Mouse (Mus musculus) embryonic facial prominence, embryonic 14.5 days (tissue): ENCODE measurements around the gene Tlr3. TPM values are rescaled to one million over a fixed set of nuclear protein-coding genes. Genes with fewer than 3 reads are reported as not detected.

Experiments used
- ATAC-seq: fragments of 200-750 bp; cut with Nextera tagmentation; 2 replicates; pipeline ENCODE4 v1.8.0; 2017; ENCODE audit warnings: low read depth, moderate number of reproducible peaks, moderate TSS enrichment
- DNase-seq: peaks from one replicate; pipeline ENCODE4 v3.0.0-alpha.2; 2015; ENCODE audit warnings: low spot score
- H3K27ac ChIP-seq: fragments of 300-500 bp; sonication (generic); replicated peaks from 2 replicates; pipeline ENCODE4 v1.5.1; 2014; ENCODE audit warnings: low read depth, mild to moderate bottlenecking, low read length, moderate library complexity
- H3K27me3 ChIP-seq: fragments of 300-500 bp; sonication (generic); replicated peaks from 2 replicates; pipeline ENCODE4 v1.6.1; 2014; ENCODE audit warnings: low read length; ENCODE audit not compliant: control insufficient read depth, insufficient read depth
- H3K36me3 ChIP-seq: fragments of 300-500 bp; sonication (generic); 2 replicates; pipeline ENCODE4 v1.6.1; 2014; ENCODE audit warnings: low read length, mixed read lengths; ENCODE audit not compliant: control insufficient read depth, insufficient read depth
- H3K4me1 ChIP-seq: fragments of 300-500 bp; sonication (generic); 2 replicates; pipeline ENCODE4 v1.6.1; 2014; ENCODE audit warnings: antibody characterized with exemption, low read length; ENCODE audit not compliant: control insufficient read depth, insufficient read depth
- H3K4me2 ChIP-seq: fragments of 300-500 bp; sonication (generic); 2 replicates; pipeline ENCODE4 v1.6.1; 2014; ENCODE audit warnings: low read depth, mild to moderate bottlenecking, low read length, moderate library complexity, mixed read lengths
- H3K4me3 ChIP-seq: fragments of 300-500 bp; sonication (generic); 2 replicates; pipeline ENCODE4 v1.5.1; 2014; ENCODE audit warnings: low read depth, mild to moderate bottlenecking, low read length
- H3K9ac ChIP-seq: fragments of 300-500 bp; sonication (generic); 2 replicates; pipeline ENCODE4 v1.6.1; 2014; ENCODE audit warnings: low read depth, mild to moderate bottlenecking, low read length, moderate library complexity, mixed read lengths
- H3K9me3 ChIP-seq: fragments of 300-500 bp; sonication (generic); 2 replicates; pipeline ENCODE4 v1.6.1; 2016; ENCODE audit warnings: low read length; ENCODE audit not compliant: control insufficient read depth
- WGBS: fragments of 180-500 bp; shearing (Covaris S2); extraction: QIAGEN DNeasy Blood & Tissue Kit; methylation state at CpG from one replicate; pipeline ENCODE4 v1.1.7; 2014; 5-methylcytosine and 5-hydroxymethylcytosine counted together
- polyA plus RNA-seq: library from polyadenylated mRNA; unstranded; fragments of >200 nt; fragmentation: Nextera tagmentation; extraction: Ambion mirVana; gene quantifications from 2 replicates; pipeline ENCODE4 v1.2.1, GENCODE M21; 2014

The Tlr3 gene
- 2.1 and 2.6 TPM in 2 replicates for polyA plus RNA-seq

DNA sequence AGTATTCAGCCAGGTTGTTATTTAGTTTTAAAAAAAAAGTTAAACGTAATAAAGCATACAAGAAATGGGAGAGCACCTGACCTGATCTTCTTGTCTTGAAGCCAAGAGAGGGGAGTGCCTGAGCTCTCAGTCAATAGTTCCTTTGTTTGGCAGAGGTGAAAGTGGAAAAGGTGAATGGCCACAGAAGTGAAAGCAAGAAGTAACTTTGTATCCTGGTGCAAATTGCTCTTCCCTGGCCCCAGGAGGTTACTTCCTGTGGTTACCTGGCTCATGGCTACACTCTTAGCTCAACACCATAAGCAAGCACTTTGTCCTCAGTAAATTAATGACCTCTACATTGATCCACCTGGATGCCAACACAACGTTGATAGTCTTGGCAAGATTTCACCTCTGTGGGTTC lies at the start of gene Tlr3:
Gene Tlr3 (minus strand): TSS at position 199 of the 400 bp plus-strand sequence.
- Histone ChIP-seq H3K4me3 (peak within 1 kb of the TSS; percentile 42), H3K27ac (peak within 1 kb of the TSS; percentile 63), H3K36me3 (no peaks in the 10 kb centered on the region), H3K4me2 (peak within 1 kb of the TSS; percentile 57), H3K27me3 (no peaks in the 10 kb centered on the region), H3K4me1 (peaks cover 8% of the 10 kb centered on the region; the same call in 1 of the 2 replicates), H3K9me3 (no peaks in the 10 kb centered on the region), H3K9ac (peak within 1 kb of the TSS; percentile 55)
- 52% methylated on average over 2 of the region's 2 CpGs for WGBS
- DNase-seq (peak; percentile 25), ATAC-seq (no peak)

DNA sequence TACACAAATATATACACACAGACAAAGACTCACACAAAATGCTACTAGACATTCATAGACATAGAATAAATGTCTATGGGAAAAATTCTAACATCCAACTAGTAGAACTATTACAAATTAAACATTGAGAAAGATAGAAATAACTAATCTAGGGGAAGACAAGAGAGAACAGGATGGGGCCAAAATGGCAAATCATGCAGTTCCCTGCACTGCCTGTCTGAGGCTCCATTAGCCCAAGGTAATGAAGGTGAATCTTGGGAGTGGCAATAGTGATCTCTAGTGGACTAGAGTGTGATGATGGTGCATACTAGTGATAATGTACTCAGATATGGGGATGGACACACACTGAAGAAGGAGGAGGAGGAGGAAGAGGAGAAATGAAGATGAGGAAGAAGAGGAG lies 47.0 kb upstream of the Tlr3 start:
- DNase-seq: no peak
- ATAC-seq: no peak

DNA sequence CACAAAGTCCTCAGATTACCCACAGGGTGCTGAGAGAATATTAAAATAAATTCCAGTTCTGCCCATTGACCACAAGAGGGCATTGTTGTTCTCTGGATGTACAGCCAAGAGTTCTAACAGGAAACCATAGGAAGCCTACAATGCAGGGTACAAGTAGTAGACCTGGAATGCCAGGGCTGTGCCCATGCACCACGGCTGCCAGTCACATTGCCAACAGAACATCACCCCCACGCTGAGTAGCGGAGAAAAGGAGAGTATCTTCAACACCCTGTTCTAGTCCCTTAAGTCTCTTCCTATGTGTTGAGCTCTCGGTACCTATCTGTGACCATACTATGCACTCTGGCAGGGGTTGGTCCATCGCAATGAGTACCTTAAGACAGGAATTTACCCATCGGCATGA lies 43.5 kb upstream of the Tlr3 start:
- Histone ChIP-seq H3K4me1 (no peaks in the 10 kb centered on the region), H3K4me2 (no peak overlapping the region), H3K36me3 (no peaks in the 10 kb centered on the region), H3K4me3 (no peak overlapping the region), H3K9me3 (0 out of 2 replicates have a peak, but pooled peaks cover 3% of the 10 kb centered on the region), H3K27me3 (no peaks in the 10 kb centered on the region), H3K9ac (no peak overlapping the region), H3K27ac (no peak overlapping the region)
- DNase-seq (peak; percentile 88), ATAC-seq (peak; percentile 84)
- WGBS: 66% methylated on average over 6 of the region's 6 CpGs

More for the DNA sequence above, 47.0 kb upstream of the Tlr3 start:
- Histone ChIP-seq H3K27me3 (no peaks in the 10 kb centered on the region), H3K36me3 (no peaks in the 10 kb centered on the region), H3K9ac (no peak overlapping the region), H3K27ac (no peak overlapping the region), H3K9me3 (no peaks in the 10 kb centered on the region), H3K4me3 (no peak overlapping the region), H3K4me2 (no peak overlapping the region), H3K4me1 (no peaks in the 10 kb centered on the region)

DNA sequence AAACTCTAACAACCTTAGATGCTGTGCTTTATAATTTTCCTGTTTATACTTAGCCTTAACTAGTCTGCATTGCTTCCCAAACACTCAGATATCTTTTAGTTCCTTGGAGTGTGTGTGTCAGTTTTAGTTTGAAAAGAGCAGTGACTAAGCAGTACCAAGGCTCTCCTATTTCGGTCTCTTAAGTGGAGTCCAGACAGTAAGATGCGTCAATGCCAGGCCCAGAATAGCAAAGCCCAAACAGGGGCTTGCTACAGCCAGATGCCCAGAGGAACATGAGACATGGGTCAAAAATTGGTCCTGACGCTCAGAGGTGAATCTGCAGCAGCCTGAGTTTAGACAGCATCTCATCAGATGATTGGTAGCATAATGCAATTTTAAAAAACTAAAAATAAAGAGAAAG lies 41.2 kb upstream of the Tlr3 start:
- Histone ChIP-seq H3K27ac (no peak overlapping the region), H3K4me1 (no peaks in the 10 kb centered on the region), H3K27me3 (no peaks in the 10 kb centered on the region), H3K9me3 (0 out of 2 replicates have a peak, but pooled peaks cover 3% of the 10 kb centered on the region), H3K4me2 (no peak overlapping the region), H3K36me3 (no peaks in the 10 kb centered on the region), H3K4me3 (no peak overlapping the region), H3K9ac (no peak overlapping the region)
- WGBS: 73% methylated on average over 3 of the region's 3 CpGs
- no peak for DNase-seq
- ATAC-seq: no peak

DNA sequence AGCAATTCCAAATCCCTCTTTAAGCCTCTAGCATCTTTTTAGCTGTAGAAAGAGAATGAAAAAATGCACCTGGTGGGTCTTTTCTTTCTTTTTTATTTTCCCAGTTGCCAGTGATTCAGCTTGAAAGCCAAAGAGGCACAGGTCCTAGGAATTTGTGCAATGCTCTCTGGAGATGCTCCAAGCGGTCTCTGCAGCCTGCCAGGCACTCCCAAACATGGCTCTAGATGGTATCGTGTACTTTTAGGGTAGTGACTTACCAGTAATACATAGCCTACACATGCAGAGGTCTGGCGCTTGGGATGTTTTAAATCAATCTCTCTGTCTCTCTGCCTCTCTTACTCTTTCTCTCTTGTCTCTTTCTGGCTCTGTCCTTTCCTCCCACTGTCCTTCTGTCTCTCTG lies 38.0 kb upstream of the Tlr3 start:
- H3K36me3 ChIP-seq: no peaks in the 10 kb centered on the region
- no peak overlapping the region for H3K9ac ChIP-seq
- no peak for ATAC-seq
- 0 out of 2 replicates have a peak, but pooled peaks cover 3% of the 10 kb centered on the region for H3K9me3 ChIP-seq
- H3K4me1 ChIP-seq: no peaks in the 10 kb centered on the region
- 86% methylated on average over 3 of the region's 3 CpGs for WGBS
- no peak for DNase-seq
- H3K27ac ChIP-seq: no peak overlapping the region
- no peak overlapping the region for H3K4me2 ChIP-seq
- no peak overlapping the region for H3K4me3 ChIP-seq
- no peaks in the 10 kb centered on the region for H3K27me3 ChIP-seq

DNA sequence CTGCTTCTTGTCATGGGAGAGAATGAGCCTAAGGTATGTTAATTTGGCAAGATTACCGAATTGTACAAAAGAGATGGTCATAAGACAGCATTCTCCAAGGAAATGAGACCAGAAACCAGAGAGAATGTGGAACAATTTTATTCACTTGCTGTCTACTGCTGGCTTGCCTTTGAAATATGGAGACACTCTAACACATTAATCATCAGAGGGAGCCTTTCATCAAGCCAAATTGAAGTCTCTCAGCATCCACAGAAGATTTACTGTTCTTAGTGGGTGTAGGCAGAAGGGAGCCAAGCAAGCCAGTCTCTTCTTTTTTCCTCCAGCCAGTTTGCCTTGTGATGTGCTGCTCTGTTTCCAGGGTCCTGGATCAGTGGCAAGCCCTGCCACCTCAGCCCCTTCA lies 37.4 kb upstream of the Tlr3 start:
- WGBS: 57% methylated on average over 1 of the region's 1 CpGs
- H3K4me1 ChIP-seq: no peaks in the 10 kb centered on the region
- H3K4me2 ChIP-seq: no peak overlapping the region
- no peaks in the 10 kb centered on the region for H3K36me3 ChIP-seq
- no peak for ATAC-seq
- no peak overlapping the region for H3K9ac ChIP-seq
- H3K4me3 ChIP-seq: no peak overlapping the region
- H3K27ac ChIP-seq: no peak overlapping the region
- no peak for DNase-seq
- 0 out of 2 replicates have a peak, but pooled peaks cover 3% of the 10 kb centered on the region for H3K9me3 ChIP-seq
- no peaks in the 10 kb centered on the region for H3K27me3 ChIP-seq

DNA sequence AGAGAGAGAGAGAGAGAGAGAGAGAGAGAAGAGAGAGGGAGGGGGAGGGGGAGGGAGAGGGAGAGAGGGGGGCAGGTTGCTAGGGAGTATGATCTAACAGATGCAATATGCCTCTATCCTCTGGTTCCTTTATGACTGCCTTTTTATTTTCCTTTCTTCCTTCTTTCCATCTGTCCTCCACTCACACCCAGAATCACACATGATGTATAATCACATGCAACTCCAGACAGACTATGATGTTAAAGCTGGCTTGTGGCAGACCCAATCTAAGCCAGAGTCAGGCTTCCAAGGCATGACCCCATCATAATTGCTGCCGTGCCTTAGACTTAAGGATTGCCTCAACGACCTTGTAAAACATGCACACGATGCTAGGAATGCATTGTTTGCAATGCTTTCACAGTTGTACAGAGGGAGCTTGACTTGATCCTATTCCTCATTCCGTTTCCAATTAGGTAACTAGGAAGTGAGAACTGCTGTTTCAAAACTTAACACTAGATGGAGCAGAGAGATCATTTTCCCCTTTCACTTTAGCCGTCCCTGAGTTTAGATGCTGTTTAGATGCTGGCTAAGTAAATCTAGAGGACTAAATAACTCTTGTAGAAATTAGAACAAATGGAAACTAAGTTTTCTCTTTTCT lies 28.1 kb upstream of the Tlr3 start:
- H3K9me3 ChIP-seq: no peaks in the 10 kb centered on the region
- no peak for ATAC-seq
- H3K36me3 ChIP-seq: no peaks in the 10 kb centered on the region
- no peaks in the 10 kb centered on the region for H3K4me1 ChIP-seq
- no peak overlapping the region for H3K4me2 ChIP-seq
- H3K27ac ChIP-seq: no peak overlapping the region
- 2% methylated on average over 5 of the region's 5 CpGs for WGBS
- H3K27me3 ChIP-seq: no peaks in the 10 kb centered on the region
- peak; percentile 63 for DNase-seq
- no peak overlapping the region for H3K4me3 ChIP-seq
- H3K9ac ChIP-seq: no peak overlapping the region

DNA sequence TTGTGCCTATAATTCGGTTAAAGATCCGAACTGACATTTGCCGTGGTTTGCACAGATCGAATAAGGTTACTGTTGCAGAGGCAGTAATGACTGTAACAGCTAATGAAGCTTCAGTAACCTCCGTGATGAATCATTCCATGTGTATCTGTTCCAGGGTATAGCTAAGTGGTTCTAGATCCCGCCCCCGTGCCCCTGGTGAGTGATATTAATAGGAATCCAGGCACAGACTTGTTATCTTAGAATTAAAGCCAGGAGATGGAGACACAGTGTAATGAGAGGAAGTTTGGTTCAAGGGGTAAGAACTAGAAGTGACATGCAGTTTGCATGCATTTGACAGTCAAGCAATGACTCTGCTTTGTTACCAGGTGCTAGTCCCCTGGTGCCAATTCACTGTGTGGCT lies 9.3 kb upstream of the Tlr3 start:
- Histone ChIP-seq H3K4me2 (no peak overlapping the region), H3K9ac (no peak overlapping the region), H3K4me1 (no peaks in the 10 kb centered on the region), H3K36me3 (no peaks in the 10 kb centered on the region), H3K9me3 (no peaks in the 10 kb centered on the region), H3K27ac (no peak overlapping the region), H3K27me3 (no peaks in the 10 kb centered on the region), H3K4me3 (no peak overlapping the region)
- WGBS: 83% methylated on average over 7 of the region's 7 CpGs
- ATAC-seq: no peak
- no peak for DNase-seq

DNA sequence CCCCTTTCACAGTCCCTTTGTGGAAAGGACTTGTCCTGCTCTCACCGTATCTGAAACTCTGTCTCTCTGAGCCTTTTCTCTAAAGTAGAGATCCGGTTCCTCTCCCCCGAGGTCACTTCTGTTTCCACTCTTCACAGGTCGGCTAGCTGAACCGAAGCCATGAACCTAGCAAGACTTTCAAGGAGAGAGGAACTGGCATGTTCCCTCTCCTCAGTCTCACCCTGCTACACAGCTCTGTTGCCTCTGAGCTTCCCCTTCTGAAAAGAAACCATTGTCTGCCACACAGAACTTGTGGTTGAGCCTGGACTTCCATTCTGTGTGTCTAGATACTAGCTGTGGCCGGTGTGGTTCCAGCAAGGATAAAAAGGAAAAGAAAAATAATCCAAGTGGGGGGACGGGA lies 4.1 kb upstream of the Tlr3 start:
- H3K9me3 ChIP-seq: no peaks in the 10 kb centered on the region
- peaks cover 8% of the 10 kb centered on the region; the same call in 1 of the 2 replicates for H3K4me1 ChIP-seq
- WGBS: 63% methylated on average over 7 of the region's 7 CpGs
- no peak overlapping the region for H3K4me3 ChIP-seq
- H3K27me3 ChIP-seq: no peaks in the 10 kb centered on the region
- no peak for ATAC-seq
- no peak overlapping the region for H3K27ac ChIP-seq
- H3K4me2 ChIP-seq: no peak overlapping the region
- no peaks in the 10 kb centered on the region for H3K36me3 ChIP-seq
- DNase-seq: no peak
- H3K9ac ChIP-seq: no peak overlapping the region
